Comparison of ENCODE assay signal across 8 mouse cellular contexts in genomic region chr13:67637294-67638007, GRCm38 (mm10). TPM values are rescaled to one million over a fixed set of nuclear protein-coding genes. Genes with fewer than 3 reads are reported as not detected.
DNase-seq lines count a peak whose midpoint lies in the region; ATAC-seq and TF ChIP-seq lines count a peak whose summit lies in the region.

Gm49345 (minus strand) TSS chr13:67637769.
Zfp729a (minus strand) TSS chr13:67637791.

- TF ChIP-seq CTCF in MEL (IDR thresholded peaks at IDR 0.05 in 2 of 3, conservative IDR thresholded peaks at IDR 0.05 in 1 of 3; ENCODE audit: control insufficient read depth in 1 of 3, insufficient read depth in 1 of 3, low read depth in 2 of 3, low read length in 3 of 3, poor library complexity in 1 of 3, severe bottlenecking in 1 of 3) = peak in 1 of 3 experiments; percentile 33; a peak in 2 of 6 replicates
- peak; percentile 48; the same call in 1 of the 2 replicates for TF ChIP-seq CTCF in cerebellum, adult 2 months (IDR thresholded peaks at IDR 0.05; ENCODE audit: borderline replicate concordance, insufficient read depth, low read depth, low read length)
- peak; percentile 64 for TF ChIP-seq CTCF in forebrain, postnatal 0 days (IDR thresholded peaks at IDR 0.05; ENCODE audit: low read depth)

- peak within 1 kb of the TSS; percentile 60 for H3K27ac ChIP-seq in MEL (ENCODE audit: control insufficient read depth, low read depth, low read length)
- H3K27ac ChIP-seq in cerebellum, adult 2 months (ENCODE audit: insufficient read depth, low read length) = peak within 1 kb of the TSS; percentile 18; the same call in 1 of the 2 replicates
- H3K27ac ChIP-seq in forebrain, postnatal 0 days (ENCODE audit: low read depth, low read length) = 0 out of 2 replicates have a peak within 1 kb of the TSS, but pooled peaks have one; percentile 54
- peak within 1 kb of the TSS; percentile 76 for H3K27ac ChIP-seq in lung, embryonic 15.5 days

- no peaks in the 10 kb centered on the region; a peak in 1 of 4 replicates for H3K36me3 ChIP-seq in MEL (ENCODE audit: control insufficient read depth in 1 of 2, insufficient read depth in 2 of 2, low read length in 2 of 2)
- no peaks in the 10 kb centered on the region for H3K36me3 ChIP-seq in forebrain, postnatal 0 days (ENCODE audit: insufficient read depth)
- H3K36me3 ChIP-seq in lung, embryonic 15.5 days = no peaks in the 10 kb centered on the region

- peaks cover 0 to 2% of the 10 kb centered on the region in 2 experiments; a peak in 1 of 4 replicates for H3K4me1 ChIP-seq in MEL (ENCODE audit: control insufficient read depth in 1 of 2, insufficient read depth in 2 of 2, low read length in 2 of 2)
- no peaks in the 10 kb centered on the region for H3K4me1 ChIP-seq in cerebellum, adult 2 months (ENCODE audit: control insufficient read depth, insufficient read depth, low read length)
- H3K4me1 ChIP-seq in forebrain, postnatal 0 days (ENCODE audit: insufficient read depth) = no peaks in the 10 kb centered on the region
- H3K4me1 ChIP-seq in lung, embryonic 15.5 days = no peaks in the 10 kb centered on the region

- peak in 1 of 2 experiments; percentile 61; a peak in 1 of 4 replicates for TF ChIP-seq POLR2A in MEL (IDR thresholded peaks at IDR 0.05; ENCODE audit: control insufficient read depth in 1 of 2, insufficient read depth in 1 of 2, low read depth in 1 of 2, low read length in 2 of 2, poor library complexity in 1 of 2)
- TF ChIP-seq POLR2A in cerebellum, adult 2 months (IDR thresholded peaks at IDR 0.05; ENCODE audit: borderline replicate concordance, insufficient read depth, low read length) = no peak; the same call in 1 of the 2 replicates

- H3K9me3 ChIP-seq in MEL (replicated peaks; ENCODE audit: insufficient read depth, low read length) = no peaks in the 10 kb centered on the region
- no peaks in the 10 kb centered on the region for H3K9me3 ChIP-seq in forebrain, postnatal 0 days (ENCODE audit: low read length)
- H3K9me3 ChIP-seq in lung, embryonic 15.5 days = no peaks in the 10 kb centered on the region

- peak within 1 kb of the TSS; percentile 71 to 76 for H3K4me3 ChIP-seq in MEL (ENCODE audit: control insufficient read depth in 1 of 2, insufficient read depth in 1 of 2, low read depth in 2 of 2, low read length in 2 of 2)
- H3K4me3 ChIP-seq in cerebellum, adult 2 months (replicated peaks; ENCODE audit: insufficient read depth, low read depth, low read length) = peak within 1 kb of the TSS; percentile 100
- peak within 1 kb of the TSS; percentile 76 for H3K4me3 ChIP-seq in forebrain, postnatal 0 days (ENCODE audit: low read depth, low read length)
- H3K4me3 ChIP-seq in lung, embryonic 15.5 days = peak within 1 kb of the TSS; percentile 97

- peak within 1 kb of the TSS; percentile 78 for H3K9ac ChIP-seq in MEL (ENCODE audit: control insufficient read depth, low read depth, low read length, poor library complexity, severe bottlenecking)
- H3K9ac ChIP-seq in forebrain, postnatal 0 days = peak within 1 kb of the TSS; percentile 73
- H3K9ac ChIP-seq in lung, embryonic 15.5 days = peak within 1 kb of the TSS; percentile 79

- peak within 1 kb of the TSS; percentile 69 for H3K4me2 ChIP-seq in forebrain, postnatal 0 days (ENCODE audit: low read depth)
- peak within 1 kb of the TSS; percentile 57 for H3K4me2 ChIP-seq in lung, embryonic 15.5 days

- peak; percentile 96 for DNase-seq in MEL (ENCODE audit: low read depth, low spot score)
- peak; percentile 84 to 87 for DNase-seq in cerebellum, adult 2 months
- DNase-seq in forebrain, postnatal 0 days = peak; percentile 89
- DNase-seq in heart, postnatal 4 days = peak; percentile 82
- DNase-seq in layer of hippocampus, adult 8-10 months (ENCODE audit: low spot score in 2 of 2) = peak; percentile 83 to 86
- DNase-seq in ovary, adult 18-20 months (ENCODE audit: low spot score) = peak; percentile 82
- peak; percentile 89 for DNase-seq in thymus, postnatal 0 days (ENCODE audit: low spot score)

- peaks cover 3% of the 10 kb centered on the region for H3K79me2 ChIP-seq in MEL (ENCODE audit: control insufficient read depth, insufficient read depth, low read length, poor library complexity)

- ATAC-seq in forebrain, postnatal 0 days = peak; percentile 100
- ATAC-seq in lung, embryonic 15.5 days (ENCODE audit: borderline replicate concordance, extremely low read depth, low FRiP score, low TSS enrichment) = peak; percentile 99

- WGBS in cerebellum, adult 2 months = under 1% methylated on average over 19 of the region's 19 CpGs
- WGBS in forebrain, postnatal 0 days = under 1% methylated on average over 19 of the region's 19 CpGs
- WGBS in lung, embryonic 15.5 days = under 1% methylated on average over 19 of the region's 19 CpGs

- no peaks in the 10 kb centered on the region for H3K27me3 ChIP-seq in MEL (ENCODE audit: control insufficient read depth in 1 of 2, insufficient read depth in 2 of 2, low read length in 2 of 2)
- no peaks in the 10 kb centered on the region for H3K27me3 ChIP-seq in cerebellum, adult 2 months (ENCODE audit: control insufficient read depth, insufficient read depth, low read length)
- no peaks in the 10 kb centered on the region for H3K27me3 ChIP-seq in forebrain, postnatal 0 days (ENCODE audit: insufficient read depth, low read length)
- no peaks in the 10 kb centered on the region for H3K27me3 ChIP-seq in lung, embryonic 15.5 days

- TF ChIP-seq RAD21 in MEL (IDR thresholded peaks at IDR 0.05; ENCODE audit: low read depth, low read length) = peak; percentile 9

- TF ChIP-seq EP300 in MEL (IDR thresholded peaks at IDR 0.05; ENCODE audit: low read depth in 1 of 2, low read length in 2 of 2) = no peak

TF ChIP-seq in MEL, 35 proteins besides CTCF, POLR2A, EP300 and RAD21:
- TF ChIP-seq NELFE (IDR thresholded peaks at IDR 0.05; ENCODE audit: low read depth, low read length) (peak; percentile 42), TCF12 (IDR thresholded peaks at IDR 0.05; ENCODE audit: low read depth, low read length) (peak; percentile 50; the same call in 1 of the 2 replicates), HCFC1 (IDR thresholded peaks at IDR 0.05; ENCODE audit: low read depth, low read length) (peak; percentile 94), GATA1 (IDR thresholded peaks at IDR 0.05; ENCODE audit: low read depth, low read length) (peak; percentile 18; the same call in 1 of the 2 replicates), UBTF (IDR thresholded peaks at IDR 0.05; ENCODE audit: borderline replicate concordance, insufficient read depth, low read depth, low read length) (no peak), USF2 (IDR thresholded peaks at IDR 0.05; ENCODE audit: borderline replicate concordance in 1 of 2, insufficient read depth in 1 of 2, low read depth in 1 of 2, low read length in 2 of 2) (no peak), MYC (IDR thresholded peaks at IDR 0.05; ENCODE audit: low read depth, low read length) (peak; percentile 84), TAL1 (IDR thresholded peaks at IDR 0.05; ENCODE audit: low read length) (no peak), MAX (IDR thresholded peaks at IDR 0.05; ENCODE audit: low read length) (peak; percentile 95), POLR2AphosphoS5 (IDR thresholded peaks at IDR 0.05; ENCODE audit: borderline replicate concordance, low read depth, low read length) (no peak), ELF1 (IDR thresholded peaks at IDR 0.05; ENCODE audit: low read depth, low read length) (peak; percentile 96), POLR2AphosphoS2 (IDR thresholded peaks at IDR 0.05; ENCODE audit: low read length) (no peak), USF1 (IDR thresholded peaks at IDR 0.05; ENCODE audit: low read depth, low read length) (peak; percentile 66), TBP (IDR thresholded peaks at IDR 0.05; ENCODE audit: low read depth, low read length) (peak; percentile 84), ZC3H11A (IDR thresholded peaks at IDR 0.05; ENCODE audit: low read depth, low read length) (no peak), MYB (IDR thresholded peaks at IDR 0.05; ENCODE audit: low read depth, low read length) (no peak), SIN3A (IDR thresholded peaks at IDR 0.05; ENCODE audit: low read length) (peak; percentile 94), BHLHE40 (IDR thresholded peaks at IDR 0.05; ENCODE audit: borderline replicate concordance, low read depth, low read length) (peak; percentile 62; the same call in 1 of the 2 replicates), RCOR1 (IDR thresholded peaks at IDR 0.05; ENCODE audit: low read depth, low read length) (no peak), SMC3 (IDR thresholded peaks at IDR 0.05; ENCODE audit: low read depth, low read length) (peak; percentile 36), KAT2A (conservative IDR thresholded peaks at IDR 0.05; ENCODE audit: low read depth, low read length) (peak; percentile 95), MXI1 (IDR thresholded peaks at IDR 0.05; ENCODE audit: low read depth, low read length) (peak; percentile 88)

RNA-seq across cellular contexts. Expression of gene Gm49345, which starts in this region (rescaled TPM):
- total RNA-seq in MEL (2012; rRNA removed) = 1.6 and 1.7 TPM in 2 replicates
- polyA plus RNA-seq in MEL (2012; ENCODE audit: insufficient read depth in 1 of 2, insufficient read length in 2 of 2, low read depth in 1 of 2, low replicate concordance in 2 of 2, missing spikeins in 1 of 2) = under 1 TPM in 1 of 2 experiments, not detected in 1; 0.54 TPM
- polyA plus RNA-seq in cerebellum, adult 2 months (2012; rRNA removed) = not detected in 2 replicates
- total RNA-seq in forebrain, postnatal 0 days (2014; rRNA removed) = not detected in 2 replicates
- 1.7 and 2.2 TPM in 2 replicates for polyA plus RNA-seq in forebrain, postnatal 0 days (2015; fragmentation: Nextera tagmentation; extraction: Ambion mirVana)
- total RNA-seq in heart, postnatal 4 days (2021) = 1 to 10 TPM in 1 of 2 experiments, under 1 TPM in 1; 0.72 to 1.9 TPM
- total RNA-seq in layer of hippocampus, adult 8-10 months (2022) = 1 to 10 TPM in 3 of 4 experiments, not detected in 1; 1.1 to 2.5 (median 1.7) TPM
- polyA plus RNA-seq in lung, embryonic 15.5 days (2015; fragmentation: Nextera tagmentation; extraction: Ambion mirVana) = not detected in 2 replicates
- polyA plus RNA-seq in thymus, postnatal 0 days (2015; fragmentation: Nextera tagmentation; extraction: Ambion mirVana) = not detected in 2 replicates

RNA-seq across cellular contexts. Expression of gene Zfp729a, which starts in this region (rescaled TPM):
- total RNA-seq in MEL (2012; rRNA removed) = 1.9 and 2.7 TPM in 2 replicates
- polyA plus RNA-seq in MEL (2012; ENCODE audit: insufficient read depth in 1 of 2, insufficient read length in 2 of 2, low read depth in 1 of 2, low replicate concordance in 2 of 2, missing spikeins in 1 of 2) = 1 to 10 TPM in 1 of 2 experiments, not detected in 1; 2.6 TPM
- polyA plus RNA-seq in cerebellum, adult 2 months (2012; rRNA removed) = 4.2 and 5.1 TPM in 2 replicates
- total RNA-seq in forebrain, postnatal 0 days (2014; rRNA removed) = 7.8 and 9.1 TPM in 2 replicates
- 2.6 and 3.1 TPM in 2 replicates for polyA plus RNA-seq in forebrain, postnatal 0 days (2015; fragmentation: Nextera tagmentation; extraction: Ambion mirVana)
- total RNA-seq in heart, postnatal 4 days (2021) = 1 to 10 TPM; 3.7 to 3.8 TPM
- total RNA-seq in layer of hippocampus, adult 8-10 months (2022) = 10 to 100 TPM in 3 of 4 experiments, 1 to 10 TPM in 1; 9.2 to 12.6 (median 10.6) TPM
- polyA plus RNA-seq in lung, embryonic 15.5 days (2015; fragmentation: Nextera tagmentation; extraction: Ambion mirVana) = 2.4 and 2.7 TPM in 2 replicates
- 3.2 and 3.9 TPM in 2 replicates for polyA plus RNA-seq in thymus, postnatal 0 days (2015; fragmentation: Nextera tagmentation; extraction: Ambion mirVana)

Comparison
In these comparisons a context has a peak if more than half of its experiments do, and no peak if none do; other contexts are left out.
1. Peak in every context shown above with its lines: DNase-seq, ATAC-seq, H3K4me3 ChIP-seq and H3K27ac ChIP-seq.
2. H3K27ac ChIP-seq: peak in every context shown above with its lines; median percentile 76 in lung, embryonic 15.5 days; 60 in MEL; 54 in forebrain, postnatal 0 days; 18 in cerebellum, adult 2 months.